Mouse (Mus musculus) limb, embryonic 12.5 days (tissue): ENCODE measurements at regions not wholly inside any gene's neighbourhood (a gene's known extent, or its start where the extent isn't known, plus 50 kb on each side); places are given as distances from the start of the nearest gene placed in this dataset.
A peak's percentile ranks its signal among the peaks of the same experiment; 100 is the strongest.

ENCODE experiments used
- ATAC-seq: fragments of 200-750 bp; cut with Nextera tagmentation; 2 replicates; pipeline ENCODE4 v1.8.0; 2017; ENCODE audit warnings: low read depth, moderate TSS enrichment; ENCODE audit not compliant: insufficient number of reproducible peaks, insufficient read depth, low FRiP score, low TSS enrichment
- H3K27ac ChIP-seq: fragments of 300-500 bp; sonication (generic); 2 replicates; pipeline ENCODE4 v1.5.1; 2016; ENCODE audit warnings: mild to moderate bottlenecking, moderate library complexity
- H3K27me3 ChIP-seq: fragments of 300-500 bp; sonication (generic); 2 replicates; pipeline ENCODE4 v1.6.1; 2016; ENCODE audit warnings: mild to moderate bottlenecking, moderate library complexity
- H3K36me3 ChIP-seq: fragments of 300-500 bp; sonication (generic); 2 replicates; pipeline ENCODE4 v1.6.1; 2016; ENCODE audit warnings: mild to moderate bottlenecking, moderate library complexity
- H3K4me1 ChIP-seq: fragments of 300-500 bp; sonication (generic); replicated peaks from 2 replicates; pipeline ENCODE4 v1.6.1; 2016
- H3K4me2 ChIP-seq: fragments of 300-500 bp; sonication (generic); 2 replicates; pipeline ENCODE4 v1.6.1; 2016; ENCODE audit warnings: mild to moderate bottlenecking, moderate library complexity
- H3K4me3 ChIP-seq: fragments of 300-500 bp; sonication (generic); replicated peaks from 2 replicates; pipeline ENCODE4 v1.5.1; 2016; ENCODE audit warnings: mild to moderate bottlenecking
- H3K9ac ChIP-seq: fragments of 300-500 bp; sonication (generic); replicated peaks from 2 replicates; pipeline ENCODE4 v1.6.1; 2016; ENCODE audit warnings: mild to moderate bottlenecking, moderate library complexity
- H3K9me3 ChIP-seq: fragments of 300-500 bp; sonication (generic); 2 replicates; pipeline ENCODE4 v1.6.1; 2016; ENCODE audit warnings: mild to moderate bottlenecking, moderate library complexity
- WGBS: fragments of 180-500 bp; shearing (Covaris S2); methylation state at CpG from one replicate; pipeline ENCODE4 v1.1.7; 2016; 5-methylcytosine and 5-hydroxymethylcytosine counted together

GRCm38 (mm10) chr8:98403645-98404032 lies 1012.6 kb downstream of the Cdh8 start:
- no peaks in the 10 kb centered on the region for H3K36me3 ChIP-seq
- 84% methylated on average over 3 of the region's 3 CpGs for WGBS
- no peaks in the 10 kb centered on the region for H3K9me3 ChIP-seq
- H3K4me1 ChIP-seq, result no peaks in the 10 kb centered on the region
- H3K9ac ChIP-seq, result no peak overlapping the region
- no peaks in the 10 kb centered on the region for H3K27me3 ChIP-seq
- H3K4me3 ChIP-seq, result no peak overlapping the region
- no peak overlapping the region for H3K27ac ChIP-seq
- no peak for ATAC-seq
- no peak overlapping the region for H3K4me2 ChIP-seq

- Histone ChIP-seq H3K4me2 (no peak overlapping the region), H3K27ac (no peak overlapping the region), H3K9me3 (no peaks in the 10 kb centered on the region), H3K36me3 (no peaks in the 10 kb centered on the region), H3K9ac (no peak overlapping the region), H3K4me3 (no peak overlapping the region), H3K4me1 (no peaks in the 10 kb centered on the region), H3K27me3 (no peaks in the 10 kb centered on the region)
- WGBS, result 89% methylated on average over 11 of the region's 11 CpGs
- no peak for ATAC-seq
Measured at GRCm38 (mm10) chr8:98402852-98403644, 1013.2 kb downstream of the Cdh8 start.

- Histone ChIP-seq H3K9ac (no peak overlapping the region), H3K27me3 (no peaks in the 10 kb centered on the region), H3K36me3 (no peaks in the 10 kb centered on the region), H3K4me2 (no peak overlapping the region), H3K4me1 (no peaks in the 10 kb centered on the region), H3K9me3 (no peaks in the 10 kb centered on the region), H3K4me3 (no peak overlapping the region), H3K27ac (no peak overlapping the region)
- WGBS, result 89% methylated on average over 2 of the region's 2 CpGs
- ATAC-seq, result no peak
Measured at GRCm38 (mm10) chr8:98381815-98382214, 1034.5 kb downstream of the Cdh8 start.

GRCm38 (mm10) chr8:98380387-98380786 lies 1035.9 kb downstream of the Cdh8 start:
- ATAC-seq, result no peak
- 64% methylated on average over 1 of the region's 1 CpGs for WGBS
- Histone ChIP-seq H3K4me2 (no peak overlapping the region), H3K9ac (no peak overlapping the region), H3K4me3 (no peak overlapping the region), H3K4me1 (no peaks in the 10 kb centered on the region), H3K27me3 (no peaks in the 10 kb centered on the region), H3K36me3 (no peaks in the 10 kb centered on the region), H3K27ac (no peak overlapping the region), H3K9me3 (no peaks in the 10 kb centered on the region)

- no peaks in the 10 kb centered on the region for H3K9me3 ChIP-seq
- H3K4me3 ChIP-seq, result no peak overlapping the region
- H3K4me1 ChIP-seq, result no peaks in the 10 kb centered on the region
- H3K27me3 ChIP-seq, result no peaks in the 10 kb centered on the region
- H3K27ac ChIP-seq, result no peak overlapping the region
- H3K4me2 ChIP-seq, result no peak overlapping the region
- no peaks in the 10 kb centered on the region for H3K36me3 ChIP-seq
- no peak overlapping the region for H3K9ac ChIP-seq
- ATAC-seq, result no peak
Measured at GRCm38 (mm10) chr8:98377743-98378142, 1038.5 kb downstream of the Cdh8 start.

GRCm38 (mm10) chr8:98372711-98373420 lies 1043.4 kb downstream of the Cdh8 start:
- Histone ChIP-seq H3K9ac (no peak overlapping the region), H3K4me1 (no peaks in the 10 kb centered on the region), H3K27ac (no peak overlapping the region), H3K4me2 (no peak overlapping the region), H3K4me3 (no peak overlapping the region), H3K9me3 (no peaks in the 10 kb centered on the region), H3K36me3 (no peaks in the 10 kb centered on the region), H3K27me3 (no peaks in the 10 kb centered on the region)
- WGBS, result 59% methylated on average over 3 of the region's 4 CpGs
- peak; percentile 52 for ATAC-seq

- Histone ChIP-seq H3K27me3 (no peaks in the 10 kb centered on the region), H3K9me3 (no peaks in the 10 kb centered on the region), H3K36me3 (no peaks in the 10 kb centered on the region), H3K27ac (no peak overlapping the region), H3K4me2 (no peak overlapping the region), H3K4me1 (no peaks in the 10 kb centered on the region), H3K4me3 (no peak overlapping the region), H3K9ac (no peak overlapping the region)
- no peak for ATAC-seq
- WGBS, result 93% methylated on average over 6 of the region's 6 CpGs
Measured at GRCm38 (mm10) chr8:98365378-98366095, 1050.7 kb downstream of the Cdh8 start.

- H3K27me3 ChIP-seq, result no peaks in the 10 kb centered on the region
- H3K4me2 ChIP-seq, result no peak overlapping the region
- H3K9me3 ChIP-seq, result no peaks in the 10 kb centered on the region
- no peak overlapping the region for H3K27ac ChIP-seq
- H3K4me3 ChIP-seq, result no peak overlapping the region
- H3K36me3 ChIP-seq, result no peaks in the 10 kb centered on the region
- no peak for ATAC-seq
- 70% methylated on average over 1 of the region's 1 CpGs for WGBS
- no peak overlapping the region for H3K9ac ChIP-seq
- H3K4me1 ChIP-seq, result no peaks in the 10 kb centered on the region
Measured at GRCm38 (mm10) chr8:98337279-98337678, 1079.0 kb downstream of the Cdh8 start.

GRCm38 (mm10) chr8:98309405-98309990 lies 1106.8 kb downstream of the Cdh8 start:
- ATAC-seq, result no peak

GRCm38 (mm10) chr8:98294975-98295374 lies 1121.3 kb downstream of the Cdh8 start:
- 73% methylated on average over 7 of the region's 7 CpGs for WGBS
- no peak overlapping the region for H3K4me3 ChIP-seq
- no peaks in the 10 kb centered on the region for H3K27me3 ChIP-seq
- H3K27ac ChIP-seq, result no peak overlapping the region
- no peaks in the 10 kb centered on the region for H3K4me1 ChIP-seq
- H3K4me2 ChIP-seq, result no peak overlapping the region
- H3K9me3 ChIP-seq, result no peaks in the 10 kb centered on the region
- ATAC-seq, result no peak
- no peak overlapping the region for H3K9ac ChIP-seq
- H3K36me3 ChIP-seq, result no peaks in the 10 kb centered on the region

More at GRCm38 (mm10) chr8:98309405-98309990, 1106.8 kb downstream of the Cdh8 start:
- H3K4me2 ChIP-seq, result no peak overlapping the region
- no peaks in the 10 kb centered on the region for H3K27me3 ChIP-seq
- H3K9me3 ChIP-seq, result no peaks in the 10 kb centered on the region
- H3K36me3 ChIP-seq, result no peaks in the 10 kb centered on the region
- no peaks in the 10 kb centered on the region for H3K4me1 ChIP-seq
- H3K4me3 ChIP-seq, result no peak overlapping the region
- no peak overlapping the region for H3K9ac ChIP-seq
- WGBS, result 61% methylated on average over 2 of the region's 2 CpGs
- no peak overlapping the region for H3K27ac ChIP-seq

- no peaks in the 10 kb centered on the region for H3K27me3 ChIP-seq
- no peak overlapping the region for H3K27ac ChIP-seq
- H3K36me3 ChIP-seq, result no peaks in the 10 kb centered on the region
- H3K4me2 ChIP-seq, result no peak overlapping the region
- ATAC-seq, result no peak
- 74% methylated on average over 3 of the region's 3 CpGs for WGBS
- no peaks in the 10 kb centered on the region for H3K9me3 ChIP-seq
- no peak overlapping the region for H3K9ac ChIP-seq
- no peaks in the 10 kb centered on the region for H3K4me1 ChIP-seq
- H3K4me3 ChIP-seq, result no peak overlapping the region
Measured at GRCm38 (mm10) chr8:98260281-98260680, 1156.0 kb downstream of the Cdh8 start.
